Mouse (Mus musculus) stomach, embryonic 15.5 days (tissue): ENCODE results near the gene Pla2g2d. TPM values are rescaled to one million over a fixed set of nuclear protein-coding genes. Genes with fewer than 3 reads are reported as not detected.
A peak's percentile ranks its signal among the peaks of the same experiment; 100 is the strongest.
"Not testable (repeated sequence)": the region's sequence is repeated elsewhere in the genome, so short reads cannot be mapped to it uniquely, and the experiment has no call there.

Source experiments
- ATAC-seq: fragments of 200-750 bp; cut with Nextera tagmentation; 2 replicates; pipeline ENCODE4 v1.8.0; 2017; ENCODE audit warnings: low read depth, moderate number of reproducible peaks, moderate TSS enrichment; ENCODE audit not compliant: insufficient read depth, low FRiP score
- H3K27ac ChIP-seq: fragments of 300-500 bp; sonication (generic); 2 replicates; pipeline ENCODE4 v1.5.1; 2015; ENCODE audit warnings: mild to moderate bottlenecking, inconsistent platforms
- H3K27me3 ChIP-seq: fragments of 300-500 bp; sonication (generic); replicated peaks from 2 replicates; pipeline ENCODE4 v1.6.1; 2015; ENCODE audit warnings: inconsistent platforms
- H3K36me3 ChIP-seq: fragments of 300-500 bp; sonication (generic); 2 replicates; pipeline ENCODE4 v1.6.1; 2015; ENCODE audit warnings: inconsistent platforms
- H3K4me1 ChIP-seq: fragments of 300-500 bp; sonication (generic); 2 replicates; pipeline ENCODE4 v1.6.1; 2015; ENCODE audit warnings: inconsistent platforms
- H3K4me2 ChIP-seq: fragments of 300-500 bp; sonication (generic); 2 replicates; pipeline ENCODE4 v1.6.1; 2015; ENCODE audit warnings: mild to moderate bottlenecking, inconsistent platforms
- H3K4me3 ChIP-seq: fragments of 300-500 bp; sonication (generic); replicated peaks from 2 replicates; pipeline ENCODE4 v1.5.1; 2015; ENCODE audit warnings: inconsistent platforms
- H3K9ac ChIP-seq: fragments of 300-500 bp; sonication (generic); 2 replicates; pipeline ENCODE4 v1.6.1; 2015; ENCODE audit warnings: inconsistent platforms
- H3K9me3 ChIP-seq: fragments of 300-500 bp; sonication (generic); 2 replicates; pipeline ENCODE4 v1.6.1; 2016; ENCODE audit warnings: inconsistent platforms
- WGBS: fragments of 180-500 bp; shearing (Covaris S2); methylation state at CpG from one replicate; pipeline ENCODE4 v1.1.7; 2015; 5-methylcytosine and 5-hydroxymethylcytosine counted together
- polyA plus RNA-seq: library from polyadenylated mRNA; unstranded; fragments of >200 nt; fragmentation: Nextera tagmentation; extraction: Ambion mirVana; gene quantifications from 2 replicates; pipeline ENCODE4 v1.2.1, GENCODE M21; 2015

Gene Pla2g2d
- polyA plus RNA-seq, 1 experiment from 2014 or later, result 0.62 TPM

DNA sequence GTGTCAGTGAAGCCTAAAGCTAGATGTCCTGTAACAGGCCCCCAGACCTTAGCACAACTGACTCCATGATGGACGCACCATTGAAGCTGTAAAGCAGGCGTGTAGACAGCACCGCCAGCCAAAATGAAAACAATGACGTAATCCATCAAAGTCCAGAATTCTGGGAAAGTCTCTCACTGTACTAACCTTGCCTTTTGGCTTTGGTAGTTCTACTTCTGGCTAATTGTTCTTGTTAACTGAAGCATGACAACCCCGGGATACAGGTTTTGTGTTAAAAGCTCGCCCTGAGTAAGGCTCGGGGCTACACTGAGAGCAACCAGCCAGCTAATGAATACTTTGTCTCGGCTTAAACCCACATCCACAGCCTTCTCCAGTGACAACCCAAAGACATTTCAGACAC, 29.7 kb downstream of the Pla2g2d start:
- no peak overlapping the region for H3K4me3 ChIP-seq
- no peak overlapping the region for H3K27ac ChIP-seq
- no peaks in the 10 kb centered on the region for H3K9me3 ChIP-seq
- H3K9ac ChIP-seq, result no peak overlapping the region
- 0 out of 2 replicates have a peak, but pooled peaks cover 12% of the 10 kb centered on the region for H3K4me1 ChIP-seq
- 58% methylated on average over 8 of the region's 8 CpGs for WGBS
- H3K4me2 ChIP-seq, result no peak overlapping the region
- no peak for ATAC-seq
- no peaks in the 10 kb centered on the region for H3K27me3 ChIP-seq
- no peaks in the 10 kb centered on the region for H3K36me3 ChIP-seq

DNA sequence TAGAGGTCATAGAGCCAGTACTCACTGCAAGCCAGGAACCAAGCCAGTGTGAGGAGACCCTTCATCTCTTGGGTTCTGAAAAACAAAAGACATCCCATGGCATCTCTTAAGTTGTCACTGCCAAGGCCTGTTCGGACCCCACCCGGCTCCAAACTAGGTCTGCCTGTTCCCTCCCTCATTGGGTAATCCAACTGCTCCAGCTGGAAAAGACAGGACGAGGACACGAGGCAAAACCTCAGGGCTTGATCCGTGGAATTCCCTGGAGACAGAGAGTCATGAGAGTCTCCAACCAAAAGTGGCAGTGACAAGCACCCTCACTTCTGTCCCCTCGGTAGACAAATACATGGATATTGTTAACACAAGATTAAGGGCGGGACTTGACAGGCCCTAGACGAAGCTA, 30.6 kb downstream of the Pla2g2d start:
- H3K27ac ChIP-seq, result no peak overlapping the region
- H3K4me3 ChIP-seq, result no peak overlapping the region
- WGBS, result 76% methylated on average over 8 of the region's 8 CpGs
- no peaks in the 10 kb centered on the region for H3K9me3 ChIP-seq
- no peaks in the 10 kb centered on the region for H3K27me3 ChIP-seq
- H3K4me2 ChIP-seq, result no peak overlapping the region
- 0 out of 2 replicates have a peak, but pooled peaks cover 8% of the 10 kb centered on the region for H3K4me1 ChIP-seq
- no peak for ATAC-seq
- H3K9ac ChIP-seq, result no peak overlapping the region
- no peaks in the 10 kb centered on the region for H3K36me3 ChIP-seq

GRCm38 (mm10) chr4:138806920-138807541, 31.5 kb downstream of the Pla2g2d start:
- Histone ChIP-seq H3K9ac (no peak overlapping the region), H3K4me3 (no peak overlapping the region), H3K4me2 (no peak overlapping the region), H3K9me3 (no peaks in the 10 kb centered on the region), H3K4me1 (0 out of 2 replicates have a peak, but pooled peaks cover 8% of the 10 kb centered on the region), H3K27me3 (no peaks in the 10 kb centered on the region), H3K36me3 (no peaks in the 10 kb centered on the region), H3K27ac (no peak overlapping the region)
- no peak for ATAC-seq
- 36% methylated on average over 7 of the region's 7 CpGs for WGBS

GRCm38 (mm10) chr4:138816166-138816565, 40.6 kb downstream of the Pla2g2d start:
- Histone ChIP-seq H3K4me2 (no peak overlapping the region), H3K4me3 (no peak overlapping the region), H3K36me3 (no peaks in the 10 kb centered on the region), H3K4me1 (0 out of 2 replicates have a peak, but pooled peaks cover 2% of the 10 kb centered on the region), H3K9me3 (no peaks in the 10 kb centered on the region), H3K27ac (no peak overlapping the region), H3K27me3 (no peaks in the 10 kb centered on the region), H3K9ac (no peak overlapping the region)
- WGBS, result 72% methylated on average over 9 of the region's 9 CpGs
- ATAC-seq, result no peak

DNA sequence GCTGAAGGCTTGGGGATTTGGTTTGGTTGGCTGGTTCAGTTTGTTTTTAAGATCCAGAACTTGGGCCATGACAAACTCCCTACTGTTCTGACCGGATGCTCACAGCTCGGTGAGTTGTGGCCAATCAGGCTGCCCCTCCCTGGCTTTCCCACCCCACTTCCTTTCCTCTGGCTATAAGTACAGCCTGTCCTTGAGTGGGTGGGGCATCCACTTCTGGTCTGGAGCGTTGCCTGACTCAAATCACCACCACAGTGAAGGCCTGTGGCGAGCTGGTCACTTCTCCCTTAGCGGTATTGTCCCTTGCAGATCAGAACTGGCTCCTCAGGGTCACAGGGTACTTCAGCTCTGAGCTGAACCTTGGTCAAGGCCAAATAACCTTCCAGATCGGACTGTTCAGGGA, 42.2 kb downstream of the Pla2g2d start:
- no peak overlapping the region for H3K9ac ChIP-seq
- ATAC-seq, result no peak
- no peaks in the 10 kb centered on the region for H3K9me3 ChIP-seq
- H3K27ac ChIP-seq, result no peak overlapping the region
- no peak overlapping the region for H3K4me3 ChIP-seq
- H3K4me1 ChIP-seq, result 0 out of 2 replicates have a peak, but pooled peaks cover 2% of the 10 kb centered on the region
- 61% methylated on average over 6 of the region's 6 CpGs for WGBS
- H3K36me3 ChIP-seq, result no peaks in the 10 kb centered on the region
- H3K4me2 ChIP-seq, result no peak overlapping the region
- no peaks in the 10 kb centered on the region for H3K27me3 ChIP-seq

DNA sequence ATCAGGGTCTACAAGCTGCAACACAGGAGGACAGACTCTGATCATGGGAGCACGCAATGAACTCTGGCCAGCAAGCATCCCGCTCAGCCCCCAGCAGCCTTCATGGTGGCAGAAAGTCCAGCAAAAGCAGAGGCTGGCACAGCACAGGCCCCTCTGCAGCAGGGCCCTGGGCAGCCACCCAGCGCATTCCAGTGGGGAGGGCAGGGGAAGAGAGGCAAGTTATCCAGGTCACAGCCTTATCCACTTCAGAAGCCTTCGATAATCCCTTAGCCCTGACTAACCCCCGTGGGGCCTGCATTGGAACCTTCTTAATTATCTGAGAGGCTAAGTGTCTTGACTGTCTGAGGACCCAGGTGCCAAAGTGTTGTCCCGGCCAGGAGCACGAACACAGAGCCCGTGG, 43.6 kb downstream of the Pla2g2d start:
- WGBS, result 42% methylated on average over 8 of the region's 8 CpGs
- ATAC-seq, result no peak
- 0 out of 2 replicates have a peak, but pooled peaks cover 2% of the 10 kb centered on the region for H3K4me1 ChIP-seq

GRCm38 (mm10) chr4:138821036-138821435, 45.5 kb downstream of the Pla2g2d start:
- H3K9me3 ChIP-seq, result no peaks in the 10 kb centered on the region
- H3K4me2 ChIP-seq, result no peak overlapping the region
- H3K27me3 ChIP-seq, result no peaks in the 10 kb centered on the region
- ATAC-seq, result no peak
- H3K4me1 ChIP-seq, result peaks cover 6% of the 10 kb centered on the region; the same call in 1 of the 2 replicates
- no peak overlapping the region for H3K4me3 ChIP-seq
- no peak overlapping the region for H3K9ac ChIP-seq
- no peak overlapping the region for H3K27ac ChIP-seq
- no peaks in the 10 kb centered on the region for H3K36me3 ChIP-seq
- WGBS, result 86% methylated on average over 2 of the region's 2 CpGs

More for the DNA sequence above, 43.6 kb downstream of the Pla2g2d start:
- no peak overlapping the region for H3K27ac ChIP-seq
- no peaks in the 10 kb centered on the region for H3K9me3 ChIP-seq
- H3K4me3 ChIP-seq, result no peak overlapping the region
- H3K27me3 ChIP-seq, result no peaks in the 10 kb centered on the region
- no peaks in the 10 kb centered on the region for H3K36me3 ChIP-seq
- H3K4me2 ChIP-seq, result no peak overlapping the region
- no peak overlapping the region for H3K9ac ChIP-seq

DNA sequence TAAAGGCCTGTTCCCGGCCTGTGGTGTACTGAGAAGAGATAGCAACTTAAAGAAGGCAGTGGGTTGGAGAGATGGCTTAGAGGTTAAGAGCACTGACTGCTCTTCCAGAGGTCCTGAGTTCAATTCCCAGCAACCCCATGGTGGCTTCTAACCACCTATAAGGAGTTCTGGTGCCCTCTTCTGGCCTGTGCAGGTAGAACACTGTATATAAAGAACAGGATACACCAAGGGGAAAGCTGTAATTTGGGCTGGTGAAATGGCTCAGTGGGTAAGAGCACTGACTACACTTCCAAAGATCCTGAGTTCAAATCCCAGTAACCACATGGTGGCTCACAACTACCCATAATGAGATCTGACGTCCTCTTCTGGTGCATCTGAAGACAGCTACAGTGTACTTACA, 48.6 kb downstream of the Pla2g2d start:
- not testable (repeated sequence) for H3K4me2 ChIP-seq, H3K9ac ChIP-seq, H3K27ac ChIP-seq, H3K27me3 ChIP-seq, ATAC-seq, H3K4me1 ChIP-seq, H3K9me3 ChIP-seq, H3K36me3 ChIP-seq, H3K4me3 ChIP-seq
- 72% methylated on average over 2 of the region's 2 CpGs for WGBS

GRCm38 (mm10) chr4:138824660-138825059, 49.1 kb downstream of the Pla2g2d start:
- Histone ChIP-seq H3K9me3 (no peaks in the 10 kb centered on the region), H3K36me3 (no peaks in the 10 kb centered on the region), H3K4me2 (no peak overlapping the region), H3K27ac (no peak overlapping the region), H3K9ac (no peak overlapping the region), H3K4me3 (no peak overlapping the region), H3K27me3 (no peaks in the 10 kb centered on the region), H3K4me1 (peaks cover 10% of the 10 kb centered on the region)
- WGBS, result 86% methylated on average over 2 of the region's 2 CpGs
- ATAC-seq, result no peak

GRCm38 (mm10) chr4:138825751-138826567, 50.4 kb downstream of the Pla2g2d start:
- Histone ChIP-seq H3K4me1 (peaks cover 10% of the 10 kb centered on the region), H3K27ac (peak overlapping the region; percentile 41), H3K9ac (no peak overlapping the region), H3K9me3 (no peaks in the 10 kb centered on the region), H3K4me2 (peak overlapping the region; percentile 24), H3K4me3 (no peak overlapping the region), H3K27me3 (no peaks in the 10 kb centered on the region), H3K36me3 (no peaks in the 10 kb centered on the region)
- WGBS, result 14% methylated on average over 18 of the region's 18 CpGs
- peak; percentile 53 for ATAC-seq

GRCm38 (mm10) chr4:138827147-138827546, 51.6 kb downstream of the Pla2g2d start:
- Histone ChIP-seq H3K9me3 (no peaks in the 10 kb centered on the region), H3K27ac (no peak overlapping the region), H3K9ac (no peak overlapping the region), H3K4me1 (peaks cover 10% of the 10 kb centered on the region), H3K4me2 (no peak overlapping the region), H3K27me3 (no peaks in the 10 kb centered on the region), H3K36me3 (no peaks in the 10 kb centered on the region), H3K4me3 (no peak overlapping the region)
- ATAC-seq, result no peak
- WGBS, result 57% methylated on average over 11 of the region's 11 CpGs
